Mouse (Mus musculus) gonadal fat pad, adult 2 months (tissue): ENCODE data around the gene Fn1. TPM values are rescaled to one million over a fixed set of nuclear protein-coding genes. Genes with fewer than 3 reads are reported as not detected.

ENCODE experiments used
- DNase-seq: peaks from one replicate; pipeline ENCODE4 v3.0.0-alpha.2; 2012; ENCODE audit warnings: low read depth
- polyA plus RNA-seq: library from polyadenylated mRNA; depleted of rRNA; stranded (reverse); fragments of >200 nt; gene quantifications from 2 replicates; pipeline ENCODE4 v1.2.3, GENCODE M21; 2012

Gene Fn1
- polyA plus RNA-seq, 1 experiment, result 131 TPM

DNA sequence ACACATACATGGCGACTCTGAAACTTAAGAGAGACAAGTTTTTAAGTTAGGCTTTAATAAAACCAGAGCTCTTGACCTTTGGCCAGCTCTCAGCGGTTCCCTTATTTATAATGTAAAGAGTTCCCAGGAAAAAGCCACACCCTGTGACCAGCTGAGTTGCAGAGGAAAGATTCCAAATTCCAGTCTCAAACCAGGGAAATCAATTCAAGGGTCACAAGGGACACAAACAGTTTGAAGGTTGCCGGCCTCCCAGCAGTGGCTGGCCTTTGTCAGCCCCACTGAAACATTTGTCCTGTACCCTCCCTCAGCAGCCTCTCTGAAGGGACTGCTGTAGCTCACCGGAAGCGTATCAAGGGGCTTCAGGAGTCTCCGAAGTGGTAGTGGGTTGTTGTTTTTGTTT lies 2.3 kb downstream of the Fn1 start:
- no peak for DNase-seq

DNA sequence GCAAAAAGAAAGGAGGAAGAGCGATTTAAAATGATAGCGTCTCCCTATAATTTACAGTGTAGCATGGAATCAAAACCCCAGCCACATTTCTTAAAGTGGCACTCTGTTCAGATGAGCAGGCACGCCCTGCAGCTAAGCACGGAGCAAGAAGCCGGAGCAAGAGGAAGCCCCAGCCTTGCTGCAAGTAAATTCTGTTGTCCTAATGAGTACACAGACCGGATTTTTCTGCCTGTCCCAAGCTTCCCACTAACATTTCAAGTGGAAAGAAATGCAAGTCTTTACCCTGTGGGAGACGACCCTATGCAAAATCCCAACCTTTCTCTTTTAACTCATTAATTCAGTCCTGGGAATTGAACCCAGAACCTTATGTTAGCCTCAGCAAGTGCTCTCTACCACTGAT lies 4.8 kb downstream of the Fn1 start:
- no peak for DNase-seq

DNA sequence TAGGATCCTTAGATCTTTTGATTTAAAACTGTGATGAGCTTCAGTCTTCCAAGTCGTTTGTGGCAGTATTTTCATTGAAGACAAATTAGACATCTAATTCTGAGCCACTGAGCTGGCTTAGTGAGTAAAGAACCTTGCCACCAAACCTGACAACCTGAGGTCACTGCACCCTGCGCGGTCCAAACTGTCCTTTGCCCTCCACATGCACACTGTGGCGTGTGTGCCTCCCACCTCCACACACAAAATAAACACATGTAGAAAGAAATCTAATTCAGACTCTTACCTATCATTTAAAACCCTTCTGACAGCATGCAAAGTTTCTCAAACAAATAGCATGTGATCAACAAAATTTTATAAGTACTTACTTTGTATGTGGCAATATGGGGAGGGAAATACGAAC lies 6.2 kb downstream of the Fn1 start:
- no peak for DNase-seq

DNA sequence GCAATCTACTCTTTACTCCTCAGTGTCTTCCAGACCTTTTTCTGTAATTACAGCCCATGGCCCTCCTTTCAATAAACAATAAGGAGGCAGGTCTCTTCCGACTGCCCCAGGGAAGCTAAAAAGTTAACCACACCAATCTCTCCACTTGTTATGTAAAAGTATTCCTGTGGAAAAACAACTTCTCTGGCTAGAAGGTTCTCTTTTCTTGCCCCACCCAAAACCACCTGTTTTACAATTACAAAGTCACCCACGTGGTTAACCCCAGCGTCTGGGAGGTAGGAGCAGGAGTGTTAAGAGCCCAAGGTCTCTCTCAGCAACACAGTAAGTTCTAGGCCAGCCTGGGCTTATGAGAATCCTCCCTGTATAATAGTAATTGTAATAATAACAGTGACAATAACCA lies 7.0 kb downstream of the Fn1 start:
- no peak for DNase-seq

DNA sequence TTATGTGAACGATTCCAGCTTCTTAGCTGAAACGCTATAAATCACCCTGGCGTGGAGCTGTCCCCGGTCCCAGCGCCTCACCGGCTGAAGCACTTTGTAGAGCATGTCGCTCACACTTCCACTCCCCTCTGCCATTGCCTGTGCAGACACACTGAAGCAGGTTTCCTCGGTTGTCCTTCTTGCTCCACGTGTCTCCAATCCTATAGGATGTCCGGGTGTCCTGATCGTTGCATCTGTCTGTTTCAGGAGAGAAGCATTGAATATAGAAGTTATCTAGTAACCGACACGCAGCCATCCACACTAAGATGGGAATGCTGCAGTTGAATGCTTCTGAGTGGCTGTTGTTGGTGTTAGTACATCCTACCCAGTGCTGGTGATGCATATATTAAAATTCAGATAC lies 7.5 kb downstream of the Fn1 start:
- no peak for DNase-seq

DNA sequence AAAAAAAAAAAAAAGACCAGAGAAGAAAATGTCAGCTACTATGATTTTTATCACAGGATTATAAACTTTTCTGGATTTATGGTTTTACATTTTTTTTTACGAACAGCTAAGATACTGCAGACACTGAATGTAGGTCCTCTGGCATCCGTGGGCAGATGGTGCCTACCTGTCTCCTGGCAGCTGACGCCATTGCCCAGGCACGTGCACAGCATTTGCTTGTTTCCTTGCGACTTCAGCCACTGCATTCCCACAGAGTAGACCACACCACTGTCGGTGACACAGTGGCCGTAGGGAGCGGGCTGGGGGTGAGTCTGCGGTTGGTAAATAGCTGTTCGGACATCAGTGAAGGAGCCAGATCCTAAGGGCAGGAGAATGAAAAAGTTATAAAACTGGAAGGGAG lies 10.2 kb downstream of the Fn1 start:
- DNase-seq, result no peak

DNA sequence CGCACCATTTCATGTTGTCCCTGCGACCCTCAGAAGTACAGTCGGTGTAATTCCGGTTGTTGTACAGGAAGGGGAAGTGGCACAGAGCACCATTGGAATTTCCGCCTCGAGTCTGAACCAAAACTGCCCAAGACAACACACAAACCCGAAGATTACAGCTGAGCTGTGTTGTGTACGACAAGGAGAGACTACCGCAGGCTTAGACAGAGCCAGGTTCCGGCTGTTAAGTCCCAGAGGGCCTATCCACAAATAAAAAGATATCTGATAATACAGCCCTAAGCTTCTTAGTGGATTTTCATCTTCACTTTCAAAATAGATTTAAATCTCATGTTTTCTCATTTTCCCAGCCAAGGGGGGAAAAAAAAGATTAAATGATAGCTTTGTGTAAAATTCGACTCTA lies 11.8 kb downstream of the Fn1 start:
- DNase-seq, result no peak

DNA sequence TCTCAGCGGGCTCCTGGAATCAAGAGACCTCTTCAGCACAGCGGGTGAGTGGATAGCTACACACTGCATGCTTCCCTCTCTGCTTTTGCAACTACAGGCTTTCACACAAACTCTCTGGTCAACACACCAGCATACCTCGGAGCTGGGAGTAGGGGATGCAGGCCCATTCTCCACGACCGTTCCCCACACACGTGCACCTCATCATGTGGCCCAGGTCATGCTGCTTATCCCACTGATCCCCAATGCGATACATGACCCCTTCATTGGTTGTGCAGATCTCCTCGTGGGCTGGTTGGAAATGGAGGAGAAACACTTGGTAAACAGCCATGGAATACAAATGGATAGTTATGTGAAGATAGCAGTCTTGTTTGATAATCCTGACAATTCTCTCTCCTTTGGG lies 12.8 kb downstream of the Fn1 start:
- DNase-seq, result no peak

DNA sequence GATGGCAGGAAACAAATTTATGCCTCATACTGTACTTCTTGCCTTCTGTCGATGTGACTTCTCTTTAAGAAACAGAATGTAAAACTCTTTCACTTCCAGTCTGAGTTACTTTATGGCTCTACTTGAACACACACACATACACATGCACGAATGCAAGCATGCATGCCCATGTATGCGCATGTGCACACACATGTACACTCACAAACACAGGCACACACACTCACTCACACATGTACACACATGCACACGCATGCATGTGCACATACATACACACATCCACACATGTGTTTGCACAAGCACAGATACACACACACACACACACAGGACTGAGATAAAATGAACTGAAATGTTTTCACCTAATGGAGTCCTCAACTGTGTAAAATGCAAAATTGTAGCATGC lies 16.3 kb downstream of the Fn1 start:
- no peak for DNase-seq

DNA sequence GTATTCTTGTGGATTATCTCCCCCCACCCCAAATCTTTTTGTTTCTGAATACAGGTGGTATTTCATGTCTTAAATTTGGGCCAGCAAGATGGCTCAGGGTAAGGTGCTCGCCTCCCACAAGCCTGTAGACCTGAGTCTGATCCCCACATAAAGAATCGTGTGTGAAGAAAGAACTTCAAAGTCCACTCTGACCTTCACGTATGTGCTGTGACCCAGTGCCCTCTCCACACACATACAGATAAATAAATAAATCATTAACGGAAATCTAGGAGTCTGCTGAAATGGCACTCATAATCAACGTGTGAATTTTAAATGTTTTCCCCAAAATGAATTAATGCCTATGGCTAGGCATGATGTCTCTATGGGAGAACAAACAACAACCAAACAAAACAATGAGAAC lies 16.9 kb downstream of the Fn1 start:
- no peak for DNase-seq

DNA sequence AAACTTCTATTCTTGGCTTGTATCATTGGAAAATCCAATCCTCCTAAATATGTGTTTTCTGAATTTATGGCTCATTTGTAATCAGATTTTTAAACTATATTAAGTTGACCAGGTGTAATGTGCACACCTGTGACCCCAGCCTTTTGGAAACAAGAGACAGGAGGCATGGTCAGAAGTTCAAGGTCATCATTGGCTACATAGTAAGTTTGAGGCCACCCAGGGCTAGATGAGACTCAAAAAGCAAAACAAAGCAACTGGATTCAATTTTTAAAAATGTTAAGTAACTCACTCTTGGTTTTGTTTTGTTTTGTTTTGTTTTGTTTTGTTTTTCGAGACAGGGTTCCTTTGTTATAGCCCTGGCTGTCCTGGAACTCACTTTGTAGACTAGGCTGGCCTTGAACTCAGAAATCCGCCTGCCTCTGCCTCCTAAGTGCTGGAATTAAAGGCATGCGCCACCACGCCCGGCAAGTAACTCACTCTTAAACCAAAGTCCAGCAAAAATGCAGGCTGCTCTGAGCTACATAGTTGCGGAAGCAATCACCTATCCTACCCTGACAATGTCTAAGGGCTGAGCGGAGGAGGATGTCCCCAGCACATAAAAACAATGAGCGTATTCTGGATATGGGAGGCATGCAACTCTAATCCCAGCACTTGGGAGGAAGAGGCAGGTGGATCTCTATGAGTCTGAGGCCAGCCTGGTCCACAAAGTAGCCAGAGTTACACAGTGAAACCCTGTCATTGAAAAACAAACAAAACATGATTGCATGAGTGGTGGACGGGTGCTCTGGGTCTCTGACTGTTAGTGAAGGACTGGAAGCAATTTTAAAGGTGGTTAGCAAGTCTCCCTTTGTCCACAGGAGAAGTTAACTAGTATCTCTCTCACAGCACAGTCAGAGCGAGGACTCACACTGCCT lies 17.6 kb downstream of the Fn1 start:
- DNase-seq, result no peak

DNA sequence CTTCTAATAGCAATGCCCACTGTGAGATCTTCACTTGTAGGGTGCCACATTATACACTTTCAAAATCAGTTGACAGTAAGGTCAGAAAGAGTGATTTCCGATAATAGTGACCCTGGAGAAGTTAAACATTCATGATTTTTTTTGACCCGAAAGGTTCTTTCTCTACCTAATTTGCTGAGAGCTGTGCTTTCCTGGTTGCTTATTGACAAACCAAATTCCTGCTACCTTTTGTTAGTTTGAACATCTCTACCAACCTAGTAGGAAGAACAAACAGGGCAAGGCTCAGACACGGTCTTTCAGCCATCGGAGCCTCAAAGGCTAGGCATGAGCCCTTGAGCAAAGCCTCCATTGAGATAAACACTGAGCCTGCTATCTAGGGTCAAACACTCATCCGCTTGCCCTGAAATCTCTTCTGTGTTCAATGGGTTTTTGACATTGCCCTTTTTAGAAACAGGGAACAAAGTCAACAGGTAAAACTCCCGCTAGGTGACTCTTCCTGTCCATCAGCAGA lies 18.5 kb downstream of the Fn1 start:
- DNase-seq, result no peak

DNA sequence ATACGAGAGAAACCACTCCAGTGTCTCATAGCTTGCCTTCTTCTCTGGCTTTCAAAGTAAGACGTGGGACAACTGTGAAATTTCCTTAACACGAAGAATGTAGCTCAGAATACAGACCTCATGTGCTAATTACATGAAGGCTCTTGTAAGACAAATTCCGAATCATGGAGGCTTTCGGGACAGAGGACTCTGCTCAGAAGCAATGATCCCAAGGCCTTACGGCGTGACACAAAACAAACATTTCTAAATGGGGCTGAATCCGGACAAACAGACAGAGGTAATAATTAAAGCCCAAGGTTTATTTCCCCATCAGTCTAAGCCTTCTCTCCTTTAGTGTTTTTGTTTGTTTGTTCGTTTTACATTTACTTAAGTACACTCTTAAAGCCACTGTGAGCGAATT lies 20.6 kb downstream of the Fn1 start:
- no peak for DNase-seq

DNA sequence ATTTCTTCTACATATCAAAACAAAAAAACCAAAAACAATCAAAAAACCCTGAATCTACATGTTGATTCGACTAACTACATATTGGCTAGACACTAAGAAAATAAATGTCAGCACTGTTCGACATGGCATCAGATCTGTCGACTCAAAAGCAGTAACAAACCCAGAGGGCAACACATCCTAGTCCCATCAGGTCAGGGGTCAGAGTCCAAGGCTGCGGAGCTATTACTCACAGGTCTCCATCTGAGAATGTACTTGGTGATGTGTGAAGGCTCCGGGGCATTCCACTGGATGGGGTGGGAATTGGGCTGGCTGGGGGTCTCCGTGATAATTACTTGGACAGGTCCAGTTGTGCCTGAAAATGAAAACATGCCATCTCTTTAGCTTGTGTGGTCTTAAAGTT lies 21.2 kb downstream of the Fn1 start:
- no peak for DNase-seq

DNA sequence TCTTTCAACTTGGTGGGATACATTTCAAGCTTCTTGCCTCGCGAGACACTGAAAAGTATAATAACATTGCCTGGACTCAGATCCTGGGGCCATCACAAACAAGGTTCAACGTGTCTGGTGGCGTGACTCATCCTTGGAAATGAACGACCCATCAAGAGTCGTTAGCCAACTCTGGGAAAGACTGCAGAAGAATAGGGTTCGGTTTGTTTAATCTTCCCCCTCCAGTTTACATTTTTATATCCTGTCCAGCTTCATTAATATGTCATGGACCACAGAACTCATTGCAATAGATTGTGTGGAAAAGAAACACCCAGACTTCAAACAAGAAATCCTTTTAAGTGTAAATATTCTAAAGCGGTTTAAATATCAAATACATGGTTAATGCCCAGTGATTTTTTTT lies 22.8 kb downstream of the Fn1 start:
- no peak for DNase-seq

DNA sequence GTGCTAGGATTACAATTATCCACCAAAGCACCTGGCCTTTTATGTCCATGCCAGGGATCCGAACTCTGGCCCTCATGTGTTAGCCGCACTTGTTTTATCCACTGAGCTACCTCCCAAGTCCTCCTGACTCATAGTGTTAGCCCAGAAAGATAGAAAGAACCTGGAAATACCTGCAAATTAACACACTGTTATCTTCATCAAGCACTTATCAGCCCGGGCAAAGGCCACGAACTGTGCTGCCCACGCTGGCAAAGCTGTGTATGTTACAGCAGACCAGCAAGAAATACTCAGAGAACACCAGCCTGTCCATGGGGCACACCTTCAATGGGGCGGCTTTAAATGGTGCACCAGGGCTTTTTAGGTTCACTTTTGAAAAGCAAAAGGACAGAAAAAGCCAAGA lies 29.4 kb downstream of the Fn1 start:
- no peak for DNase-seq

DNA sequence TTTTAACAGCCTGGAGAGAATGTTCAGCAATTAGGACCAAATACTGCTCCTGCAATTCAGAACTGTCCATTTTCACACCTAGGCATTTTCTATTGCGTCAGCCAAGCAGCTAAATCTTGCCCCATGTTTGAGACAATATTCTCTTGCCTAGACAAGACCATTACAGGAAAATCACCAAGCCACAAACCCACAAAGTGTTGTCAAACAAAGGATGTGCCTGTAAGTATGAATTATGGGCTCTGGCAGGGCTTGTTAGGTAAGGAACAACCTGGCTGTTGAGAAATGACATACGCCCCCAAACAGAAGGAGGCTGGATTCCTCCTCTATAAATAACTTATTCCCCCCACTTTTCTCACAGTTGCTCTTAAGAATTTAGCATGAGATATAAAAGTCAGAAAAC lies 31.5 kb downstream of the Fn1 start:
- DNase-seq, result no peak

DNA sequence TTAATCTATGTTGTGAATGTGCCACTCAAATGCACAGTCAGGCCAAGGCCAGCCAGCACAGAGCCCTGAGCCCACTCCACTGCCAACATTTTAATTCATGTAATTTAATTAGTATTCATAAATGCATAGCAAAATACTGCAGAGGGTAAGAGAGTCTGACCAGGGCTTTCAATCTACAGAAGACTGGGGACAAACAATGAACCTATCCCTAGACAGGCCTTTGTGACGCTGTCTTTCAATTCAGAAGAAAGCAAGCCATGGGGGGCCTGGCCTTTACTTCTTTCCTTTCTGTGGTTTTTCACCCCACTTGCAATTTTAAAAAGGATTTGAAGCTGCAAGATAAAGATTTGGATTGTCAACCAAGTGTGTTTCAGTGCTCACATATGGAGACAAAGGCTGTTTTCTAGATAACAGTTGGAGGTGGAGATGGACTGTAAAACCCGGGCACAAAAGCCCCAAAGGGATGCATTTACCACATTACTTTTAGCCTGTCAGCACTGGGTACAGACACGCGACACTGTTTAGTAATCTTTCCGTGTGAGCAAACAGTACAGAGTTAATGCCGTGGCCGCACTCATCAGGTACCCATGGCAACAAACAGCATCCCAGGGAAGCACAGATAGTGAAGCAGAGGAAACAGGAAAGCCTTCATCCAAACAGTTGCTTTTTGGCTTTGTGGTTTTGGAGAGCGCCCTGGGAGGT lies 38.3 kb downstream of the Fn1 start:
- DNase-seq, result no peak

DNA sequence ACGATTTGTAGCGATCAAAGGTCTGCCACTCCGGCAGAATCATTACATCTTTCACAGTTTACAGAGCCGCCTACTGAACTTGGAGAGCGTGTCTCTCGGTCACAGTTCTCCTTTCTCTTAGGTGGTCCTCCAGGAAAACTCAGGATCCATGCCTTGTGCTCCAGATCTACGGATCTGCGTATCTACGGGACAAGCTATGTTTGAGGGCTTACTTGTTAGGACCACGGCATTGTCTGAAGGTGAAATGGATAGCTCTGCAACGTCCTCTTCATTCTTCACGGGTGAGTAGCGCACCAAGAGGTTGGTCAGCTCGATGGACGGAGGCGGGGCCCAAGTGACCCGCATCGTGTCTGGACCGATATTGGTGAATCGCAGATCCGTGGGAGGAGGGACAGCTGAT lies 40.7 kb downstream of the Fn1 start:
- no peak for DNase-seq

DNA sequence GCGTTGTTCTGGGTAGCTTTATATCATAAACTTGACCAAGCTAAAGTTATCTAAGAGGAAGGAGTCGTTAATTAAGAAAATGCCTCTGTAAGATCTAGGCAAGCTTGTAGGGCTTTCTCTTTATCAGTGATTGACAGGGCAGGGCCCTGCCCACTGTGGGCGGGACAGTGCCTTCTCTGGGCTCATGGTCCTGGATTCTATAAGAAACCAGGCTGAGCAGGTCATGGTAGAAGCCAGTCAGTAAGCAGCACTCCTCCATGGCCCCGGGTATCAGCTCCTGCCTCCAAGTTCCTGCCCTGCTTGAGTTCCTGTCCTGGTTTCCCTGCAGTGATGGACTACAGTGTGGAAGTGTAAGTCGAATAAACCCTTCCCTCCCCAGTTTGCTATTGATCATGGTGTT lies 43.1 kb downstream of the Fn1 start:
- no peak for DNase-seq

DNA sequence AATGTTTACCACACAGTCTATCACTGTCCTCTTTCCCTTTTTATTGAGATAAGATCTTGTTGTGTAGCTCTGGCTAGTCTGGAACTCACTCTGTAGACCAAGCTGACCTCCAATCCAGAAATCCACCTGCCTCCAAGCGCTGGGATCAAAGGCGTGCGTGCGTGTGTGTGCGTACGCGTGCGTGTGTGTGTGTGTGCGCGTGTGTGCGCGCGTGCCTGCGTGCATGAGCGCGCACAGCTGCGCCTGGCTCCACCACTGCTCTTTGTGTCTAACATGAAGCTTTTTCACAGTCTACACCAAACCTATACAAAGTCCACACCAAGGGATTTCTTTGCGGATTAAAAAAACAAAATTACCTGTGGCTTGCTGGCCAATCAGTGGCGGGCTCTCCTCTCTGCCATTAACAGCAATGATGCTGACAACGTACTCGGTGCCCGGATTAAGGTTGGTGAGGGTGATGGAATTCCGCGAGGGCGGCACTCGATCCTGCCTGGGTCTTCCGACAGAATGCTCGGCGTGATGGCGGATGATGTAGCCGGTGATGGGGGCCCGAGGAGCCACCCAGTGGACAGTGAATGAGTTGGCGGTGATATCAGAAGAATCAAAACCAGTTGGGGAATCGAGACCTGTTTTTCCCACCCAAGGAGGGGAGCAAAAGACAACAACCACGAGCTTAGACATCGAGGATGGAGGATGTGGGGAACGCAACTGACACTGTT lies 43.8 kb downstream of the Fn1 start:
- no peak for DNase-seq

DNA sequence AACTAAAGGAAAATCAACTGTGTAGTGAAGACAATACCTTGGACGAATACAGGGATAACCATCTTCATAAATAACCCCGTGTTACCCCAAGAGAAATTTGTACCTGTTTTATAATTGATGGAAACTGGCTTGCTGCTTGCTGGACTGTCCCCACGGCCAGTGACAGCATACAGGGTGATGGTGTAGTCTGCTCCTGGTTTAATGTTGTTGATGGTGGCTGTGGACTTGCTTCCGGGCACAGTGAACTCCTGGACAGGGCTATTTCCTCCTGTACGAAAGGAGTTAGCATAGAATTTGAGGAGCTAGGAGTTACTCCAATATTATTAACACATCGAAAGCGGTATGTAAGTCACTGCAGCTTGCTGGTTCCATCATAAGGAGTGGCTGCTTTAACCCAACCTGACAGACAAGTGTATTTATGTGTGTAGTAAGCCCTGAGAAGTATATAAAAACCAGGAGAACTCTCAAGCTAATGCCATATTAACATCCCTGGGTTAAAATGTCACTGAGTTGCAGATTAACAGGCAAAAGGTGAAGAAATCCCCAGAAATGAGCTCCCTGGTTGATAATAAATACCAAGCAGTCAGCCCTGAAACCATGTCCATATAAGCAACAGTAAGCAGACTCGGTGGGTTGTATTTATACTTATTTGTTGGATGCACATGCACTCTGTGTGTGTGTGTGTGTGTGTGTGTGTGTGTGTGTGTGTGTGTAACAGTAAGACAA lies 46.2 kb downstream of the Fn1 start:
- DNase-seq, result no peak
